Mouse (Mus musculus): ENCODE data around the gene Ubxn4. TPM values are rescaled to one million over a fixed set of nuclear protein-coding genes. Genes with fewer than 3 reads are reported as not detected.

The Ubxn4 gene
- 57.7 and 62.0 TPM in 2 replicates for polyA plus RNA-seq (2014; fragmentation: Nextera tagmentation; extraction: Ambion mirVana)

DNA sequence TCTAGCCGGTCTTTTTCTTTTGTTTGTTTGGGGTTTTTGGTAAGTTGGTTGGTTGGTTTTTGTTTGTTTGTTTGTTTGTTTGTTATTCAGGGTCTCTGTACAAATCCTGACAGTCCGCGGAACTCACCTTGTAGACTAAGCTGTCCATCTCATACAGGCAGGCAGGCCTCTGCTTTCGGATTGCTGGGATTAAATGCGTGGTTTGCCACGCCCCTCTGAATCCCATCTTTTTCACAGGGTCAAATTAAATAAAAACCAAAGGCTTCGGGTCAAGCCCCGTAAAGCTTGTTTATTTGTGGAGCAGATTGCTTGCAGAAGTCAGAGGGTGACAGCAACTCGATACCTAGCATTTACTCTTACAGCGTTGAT is at the start of gene Ubxn4:
Ubxn4 (plus strand) TSS at position 338 of the 369 bp plus-strand sequence.
- H3K36me3 ChIP-seq (ENCODE audit: control insufficient read depth, insufficient read depth, low read length) = no peaks in the 10 kb centered on the region
- peak within 1 kb of the TSS; percentile 92 for H3K4me2 ChIP-seq (ENCODE audit: low read length)
- WGBS = 8% methylated on average over 10 of the region's 10 CpGs
- H3K4me1 ChIP-seq (ENCODE audit: control insufficient read depth, insufficient read depth, low read length) = peaks cover 12% of the 10 kb centered on the region
- no peaks in the 10 kb centered on the region for H3K27me3 ChIP-seq (replicated peaks; ENCODE audit: control insufficient read depth, insufficient read depth, low read length)
- ATAC-seq = peak; percentile 57
- H3K4me3 ChIP-seq (ENCODE audit: low read depth, low read length) = peak within 1 kb of the TSS; percentile 77
- no peaks in the 10 kb centered on the region for H3K9me3 ChIP-seq (replicated peaks; ENCODE audit: control insufficient read depth, low read length)
- peak within 1 kb of the TSS; percentile 85 for H3K27ac ChIP-seq (ENCODE audit: low read depth, low read length)
- no peak for DNase-seq (ENCODE audit: low spot score)
- peak within 1 kb of the TSS; percentile 85 for H3K9ac ChIP-seq (ENCODE audit: low read length)

DNA sequence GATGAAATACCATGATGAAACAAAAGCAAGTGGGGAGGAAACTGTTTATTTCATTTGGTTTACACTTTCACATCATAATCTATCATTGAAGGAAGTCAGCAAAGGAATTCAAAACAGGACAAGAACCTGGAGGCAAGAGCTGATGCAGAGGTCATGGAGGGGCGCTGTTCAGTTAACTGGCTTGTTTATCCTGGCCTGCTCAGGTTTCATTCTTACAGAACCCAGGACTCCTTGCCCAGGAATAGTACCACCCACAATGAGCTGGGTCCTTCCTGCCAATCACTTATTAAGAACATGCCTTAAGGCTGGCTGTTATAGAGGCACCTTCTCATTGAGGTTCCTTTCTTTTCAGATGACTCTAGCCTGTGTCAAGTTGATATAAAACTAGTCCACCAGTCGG is 49.8 kb upstream of the Ubxn4 start:
- ATAC-seq = no peak
- H3K27me3 ChIP-seq (replicated peaks; ENCODE audit: control insufficient read depth, insufficient read depth, low read length) = no peaks in the 10 kb centered on the region
- no peaks in the 10 kb centered on the region for H3K9me3 ChIP-seq (replicated peaks; ENCODE audit: control insufficient read depth, low read length)
- H3K9ac ChIP-seq (ENCODE audit: low read length) = no peak overlapping the region
- no peak overlapping the region for H3K4me3 ChIP-seq (ENCODE audit: low read depth, low read length)
- DNase-seq (ENCODE audit: low spot score) = no peak
- H3K4me1 ChIP-seq (ENCODE audit: control insufficient read depth, insufficient read depth, low read length) = no peaks in the 10 kb centered on the region
- peaks cover 44% of the 10 kb centered on the region for H3K36me3 ChIP-seq (ENCODE audit: control insufficient read depth, insufficient read depth, low read length)
- no peak overlapping the region for H3K27ac ChIP-seq (ENCODE audit: low read depth, low read length)
- no peak overlapping the region for H3K4me2 ChIP-seq (ENCODE audit: low read length)
- 93% methylated on average over 2 of the region's 2 CpGs for WGBS

DNA sequence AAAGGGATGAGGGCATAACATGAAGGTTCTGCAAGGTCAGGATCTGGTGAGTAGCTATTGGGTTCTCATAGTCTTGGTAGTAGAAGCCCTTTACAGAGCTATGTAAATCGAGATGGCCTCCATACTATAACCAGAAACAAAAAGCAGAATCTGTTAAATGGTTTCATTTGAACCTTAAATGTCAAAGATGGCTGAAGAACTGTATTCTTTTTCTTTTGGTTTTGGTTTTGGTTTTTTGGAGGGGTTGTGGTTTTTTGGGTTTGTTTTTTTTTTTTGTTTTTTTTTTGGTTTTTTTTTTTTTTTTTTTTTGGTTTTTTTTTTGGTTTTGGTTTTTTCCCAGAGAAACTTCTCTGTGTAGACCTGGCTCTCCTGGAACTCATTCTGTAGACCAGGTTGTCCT is 46.4 kb upstream of the Ubxn4 start:
- ATAC-seq = no peak
- Histone ChIP-seq H3K27me3 (replicated peaks; ENCODE audit: control insufficient read depth, insufficient read depth, low read length) (no peaks in the 10 kb centered on the region), H3K9me3 (replicated peaks; ENCODE audit: control insufficient read depth, low read length) (no peaks in the 10 kb centered on the region), H3K36me3 (ENCODE audit: control insufficient read depth, insufficient read depth, low read length) (peaks cover 49% of the 10 kb centered on the region), H3K4me1 (ENCODE audit: control insufficient read depth, insufficient read depth, low read length) (no peaks in the 10 kb centered on the region), H3K9ac (ENCODE audit: low read length) (no peak overlapping the region), H3K4me3 (ENCODE audit: low read depth, low read length) (no peak overlapping the region), H3K27ac (ENCODE audit: low read depth, low read length) (no peak overlapping the region), H3K4me2 (ENCODE audit: low read length) (no peak overlapping the region)
- DNase-seq (ENCODE audit: low spot score) = no peak
- WGBS = 97% methylated on average over 1 of the region's 1 CpGs

DNA sequence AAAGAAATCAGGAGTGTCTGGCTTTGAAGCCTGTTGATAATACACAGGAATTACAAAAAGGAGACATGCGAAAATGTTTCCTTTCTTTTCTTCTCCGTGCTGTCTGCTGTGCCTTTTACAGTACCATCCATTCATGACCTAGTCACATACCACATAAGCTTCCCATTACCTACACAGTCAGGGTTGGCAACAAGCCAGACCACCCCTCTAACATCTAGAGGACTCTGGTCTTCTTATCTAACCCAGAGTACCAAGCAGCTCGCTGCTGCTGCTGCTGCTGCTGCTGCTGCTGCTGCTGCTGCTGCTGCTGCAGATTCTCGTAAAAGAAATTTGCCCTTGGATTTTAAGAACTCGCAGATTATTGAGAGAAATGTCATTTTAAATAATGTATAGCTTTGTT is 30.5 kb upstream of the Ubxn4 start:
- DNase-seq (ENCODE audit: low spot score) = peak; percentile 25
- H3K36me3 ChIP-seq (ENCODE audit: control insufficient read depth, insufficient read depth, low read length) = peaks cover 41% of the 10 kb centered on the region
- no peaks in the 10 kb centered on the region for H3K4me1 ChIP-seq (ENCODE audit: control insufficient read depth, insufficient read depth, low read length)
- H3K9ac ChIP-seq (ENCODE audit: low read length) = no peak overlapping the region
- ATAC-seq = no peak
- H3K4me3 ChIP-seq (ENCODE audit: low read depth, low read length) = no peak overlapping the region
- H3K4me2 ChIP-seq (ENCODE audit: low read length) = no peak overlapping the region
- 81% methylated on average over 5 of the region's 5 CpGs for WGBS
- no peaks in the 10 kb centered on the region for H3K9me3 ChIP-seq (replicated peaks; ENCODE audit: control insufficient read depth, low read length)
- no peak overlapping the region for H3K27ac ChIP-seq (ENCODE audit: low read depth, low read length)
- no peaks in the 10 kb centered on the region for H3K27me3 ChIP-seq (replicated peaks; ENCODE audit: control insufficient read depth, insufficient read depth, low read length)

DNA sequence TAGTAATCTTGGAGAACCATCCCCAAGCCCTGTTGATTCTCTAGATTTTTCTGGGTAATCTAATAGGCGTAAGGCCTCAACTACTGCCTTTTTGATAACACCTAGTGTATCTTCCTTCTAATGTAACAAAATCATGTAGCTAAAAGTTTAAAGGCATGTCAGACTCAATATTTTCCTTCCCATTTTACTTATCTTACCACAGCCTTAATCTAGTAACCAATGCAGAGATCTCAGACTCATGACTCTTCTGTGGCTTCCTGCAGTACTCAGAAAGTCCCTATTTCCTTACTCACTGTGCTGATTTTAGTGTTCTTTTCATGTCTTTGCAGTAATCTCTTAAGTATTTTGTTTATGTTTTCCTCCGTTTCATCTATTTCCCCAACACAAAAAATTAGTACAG is 21.9 kb upstream of the Ubxn4 start:
- H3K27me3 ChIP-seq (replicated peaks; ENCODE audit: control insufficient read depth, insufficient read depth, low read length) = no peaks in the 10 kb centered on the region
- ATAC-seq (no peak), DNase-seq (ENCODE audit: low spot score) (no peak)
- H3K4me3 ChIP-seq (ENCODE audit: low read depth, low read length) = no peak overlapping the region
- WGBS = 98% methylated on average over 2 of the region's 2 CpGs
- no peak overlapping the region for H3K4me2 ChIP-seq (ENCODE audit: low read length)
- H3K9me3 ChIP-seq (replicated peaks; ENCODE audit: control insufficient read depth, low read length) = no peaks in the 10 kb centered on the region
- H3K36me3 ChIP-seq (ENCODE audit: control insufficient read depth, insufficient read depth, low read length) = peaks cover 48% of the 10 kb centered on the region
- no peaks in the 10 kb centered on the region for H3K4me1 ChIP-seq (ENCODE audit: control insufficient read depth, insufficient read depth, low read length)
- H3K27ac ChIP-seq (ENCODE audit: low read depth, low read length) = no peak overlapping the region
- H3K9ac ChIP-seq (ENCODE audit: low read length) = no peak overlapping the region

DNA sequence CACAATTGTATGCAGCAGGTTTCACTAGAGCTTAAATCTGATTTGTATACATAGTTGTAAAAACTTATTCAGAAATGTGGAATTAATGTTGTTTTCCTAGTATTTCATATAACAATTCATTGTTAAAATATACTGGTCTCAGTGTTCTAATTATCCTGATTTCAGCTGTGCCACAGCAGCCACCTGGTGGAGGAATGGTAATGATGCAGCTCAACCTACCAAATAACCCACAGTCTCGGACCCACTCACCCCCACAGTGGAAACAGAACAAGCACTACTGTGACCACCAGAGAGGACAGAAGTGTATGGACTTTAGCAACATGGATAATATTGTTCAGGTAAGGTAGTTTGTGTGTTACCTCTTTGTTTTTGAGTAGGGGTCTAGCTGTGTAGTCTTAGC is 20.5 kb upstream of the Ubxn4 start:
- Histone ChIP-seq H3K4me3 (ENCODE audit: low read depth, low read length) (no peak overlapping the region), H3K9ac (ENCODE audit: low read length) (no peak overlapping the region), H3K4me1 (ENCODE audit: control insufficient read depth, insufficient read depth, low read length) (no peaks in the 10 kb centered on the region), H3K27me3 (replicated peaks; ENCODE audit: control insufficient read depth, insufficient read depth, low read length) (no peaks in the 10 kb centered on the region), H3K4me2 (ENCODE audit: low read length) (no peak overlapping the region), H3K36me3 (ENCODE audit: control insufficient read depth, insufficient read depth, low read length) (peaks cover 48% of the 10 kb centered on the region), H3K27ac (ENCODE audit: low read depth, low read length) (no peak overlapping the region), H3K9me3 (replicated peaks; ENCODE audit: control insufficient read depth, low read length) (no peaks in the 10 kb centered on the region)
- no peak for ATAC-seq
- peak; percentile 22 for DNase-seq (ENCODE audit: low spot score)
- 81% methylated on average over 1 of the region's 1 CpGs for WGBS

DNA sequence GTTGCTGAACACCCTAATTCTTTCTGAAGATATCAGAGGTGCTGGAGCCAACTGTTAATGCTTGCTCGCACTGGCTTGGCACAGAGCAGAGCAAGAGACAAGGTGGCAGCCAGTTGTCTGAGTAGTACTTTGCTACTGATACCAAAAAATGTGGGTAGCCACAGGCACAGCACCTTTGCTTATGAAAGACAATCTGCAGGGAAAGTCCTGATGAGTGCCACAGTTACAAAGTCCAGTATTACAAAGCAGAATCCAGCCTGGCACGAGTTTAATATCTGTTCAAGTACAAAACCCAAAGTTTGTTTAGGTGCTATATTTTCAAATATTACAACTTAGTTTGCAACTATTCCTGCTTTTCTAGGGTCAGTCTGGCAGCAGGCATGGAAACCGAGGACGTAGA is 8.6 kb upstream of the Ubxn4 start:
- Histone ChIP-seq H3K27ac (ENCODE audit: low read depth, low read length) (no peak overlapping the region), H3K9me3 (replicated peaks; ENCODE audit: control insufficient read depth, low read length) (no peaks in the 10 kb centered on the region), H3K9ac (ENCODE audit: low read length) (no peak overlapping the region), H3K27me3 (replicated peaks; ENCODE audit: control insufficient read depth, insufficient read depth, low read length) (no peaks in the 10 kb centered on the region), H3K4me3 (ENCODE audit: low read depth, low read length) (no peak overlapping the region), H3K36me3 (ENCODE audit: control insufficient read depth, insufficient read depth, low read length) (peaks cover 55% of the 10 kb centered on the region), H3K4me1 (ENCODE audit: control insufficient read depth, insufficient read depth, low read length) (no peaks in the 10 kb centered on the region), H3K4me2 (ENCODE audit: low read length) (no peak overlapping the region)
- 91% methylated on average over 4 of the region's 4 CpGs for WGBS
- DNase-seq (ENCODE audit: low spot score) (no peak), ATAC-seq (no peak)

DNA sequence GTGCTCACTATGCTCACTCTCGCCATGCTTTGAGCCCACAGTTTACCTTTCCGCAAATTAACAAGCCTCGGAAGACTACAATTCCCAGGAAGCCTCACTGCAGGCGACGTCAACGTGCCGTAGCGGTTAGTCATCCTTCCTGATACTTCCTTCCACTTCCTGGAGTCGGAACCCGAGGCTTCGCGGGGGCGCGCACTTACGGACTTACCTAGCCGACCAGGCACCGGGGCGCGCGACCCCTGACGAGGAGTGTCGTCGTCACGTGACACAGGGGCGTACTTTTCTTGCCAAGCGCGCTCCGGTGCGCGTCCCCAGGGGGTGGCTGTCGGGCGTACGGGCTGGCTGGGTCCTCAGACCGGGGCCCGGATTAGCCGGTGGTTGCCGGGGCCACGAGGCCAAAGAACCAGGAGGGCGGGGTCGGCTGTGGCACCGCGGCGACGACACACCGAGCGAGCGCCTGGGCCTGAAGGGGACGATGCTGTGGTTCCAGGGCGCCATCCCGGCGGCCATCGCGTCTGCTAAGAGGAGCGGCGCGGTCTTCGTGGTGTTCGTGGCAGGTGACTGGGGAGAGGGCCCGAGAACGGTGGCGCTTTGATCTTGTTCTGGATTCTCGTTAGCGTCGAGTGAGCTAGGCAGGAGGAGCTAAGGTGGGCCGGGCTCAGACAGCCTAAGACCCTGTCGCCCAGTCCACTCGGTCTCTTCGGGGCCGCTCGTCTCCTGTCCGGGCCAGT is 397 bp downstream of the Ubxn4 start:
- H3K27ac ChIP-seq (ENCODE audit: low read depth, low read length) = peak overlapping the region; percentile 85
- peak overlapping the region; percentile 77 for H3K4me3 ChIP-seq (ENCODE audit: low read depth, low read length)
- H3K9ac ChIP-seq (ENCODE audit: low read length) = peak overlapping the region; percentile 85
- no peaks in the 10 kb centered on the region for H3K9me3 ChIP-seq (replicated peaks; ENCODE audit: control insufficient read depth, low read length)
- H3K4me2 ChIP-seq (ENCODE audit: low read length) = peak overlapping the region; percentile 92
- no peaks in the 10 kb centered on the region for H3K36me3 ChIP-seq (ENCODE audit: control insufficient read depth, insufficient read depth, low read length)
- H3K27me3 ChIP-seq (replicated peaks; ENCODE audit: control insufficient read depth, insufficient read depth, low read length) = no peaks in the 10 kb centered on the region
- WGBS = under 1% methylated on average over 71 of the region's 71 CpGs
- H3K4me1 ChIP-seq (ENCODE audit: control insufficient read depth, insufficient read depth, low read length) = peaks cover 12% of the 10 kb centered on the region
- ATAC-seq (peak; percentile 95), DNase-seq (ENCODE audit: low spot score) (peak; percentile 99)

DNA sequence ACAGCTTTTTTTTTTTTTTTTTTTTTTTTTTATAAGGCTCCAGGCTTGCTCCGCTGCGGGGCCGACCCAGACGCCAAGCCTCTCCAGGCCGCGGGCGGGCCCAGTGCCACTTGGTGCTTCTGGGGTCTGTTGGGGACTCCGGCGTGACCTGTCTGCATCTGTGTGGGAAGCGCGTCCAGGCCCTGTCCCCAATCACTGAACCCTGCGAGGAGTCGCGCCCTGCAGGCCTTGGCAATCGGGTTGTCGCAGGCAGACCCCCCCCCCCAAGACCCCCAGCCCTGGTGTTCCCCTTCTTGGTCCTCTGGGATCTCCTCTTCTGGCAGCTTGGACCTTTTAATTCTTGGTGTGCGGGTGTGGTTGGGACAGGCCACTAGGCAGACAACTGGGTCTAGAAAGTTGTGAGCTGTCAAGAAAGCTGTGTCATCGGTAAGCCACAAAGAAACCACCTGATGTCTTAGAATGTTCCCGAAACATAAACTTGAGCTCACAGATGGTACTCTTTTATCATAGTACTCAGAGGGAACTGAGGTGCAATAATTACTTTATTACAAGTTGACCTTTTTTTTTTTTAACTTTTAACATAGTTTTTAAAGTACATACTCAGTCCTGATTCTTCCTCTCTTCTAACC is 1.1 kb downstream of the Ubxn4 start:
- ATAC-seq (peak; percentile 27), DNase-seq (ENCODE audit: low spot score) (peak; percentile 16)
- 2% methylated on average over 19 of the region's 19 CpGs for WGBS
- H3K9me3 ChIP-seq (replicated peaks; ENCODE audit: control insufficient read depth, low read length) = no peaks in the 10 kb centered on the region
- peak overlapping the region; percentile 92 for H3K4me2 ChIP-seq (ENCODE audit: low read length)
- peaks cover 12% of the 10 kb centered on the region for H3K4me1 ChIP-seq (ENCODE audit: control insufficient read depth, insufficient read depth, low read length)
- no peaks in the 10 kb centered on the region for H3K36me3 ChIP-seq (ENCODE audit: control insufficient read depth, insufficient read depth, low read length)
- H3K27ac ChIP-seq (ENCODE audit: low read depth, low read length) = peak overlapping the region; percentile 85
- no peaks in the 10 kb centered on the region for H3K27me3 ChIP-seq (replicated peaks; ENCODE audit: control insufficient read depth, insufficient read depth, low read length)
- H3K4me3 ChIP-seq (ENCODE audit: low read depth, low read length) = peak overlapping the region; percentile 77
- H3K9ac ChIP-seq (ENCODE audit: low read length) = peak overlapping the region; percentile 85
